Mouse (Mus musculus) brain, adult 2 months (tissue): Measurements from ENCODE around the gene Olfr1441.

Experiments used
- DNase-seq: peaks from one replicate; pipeline ENCODE4 v3.0.0; 2011; ENCODE audit warnings: low read depth, low spot score

The Olfr1441 gene

DNA sequence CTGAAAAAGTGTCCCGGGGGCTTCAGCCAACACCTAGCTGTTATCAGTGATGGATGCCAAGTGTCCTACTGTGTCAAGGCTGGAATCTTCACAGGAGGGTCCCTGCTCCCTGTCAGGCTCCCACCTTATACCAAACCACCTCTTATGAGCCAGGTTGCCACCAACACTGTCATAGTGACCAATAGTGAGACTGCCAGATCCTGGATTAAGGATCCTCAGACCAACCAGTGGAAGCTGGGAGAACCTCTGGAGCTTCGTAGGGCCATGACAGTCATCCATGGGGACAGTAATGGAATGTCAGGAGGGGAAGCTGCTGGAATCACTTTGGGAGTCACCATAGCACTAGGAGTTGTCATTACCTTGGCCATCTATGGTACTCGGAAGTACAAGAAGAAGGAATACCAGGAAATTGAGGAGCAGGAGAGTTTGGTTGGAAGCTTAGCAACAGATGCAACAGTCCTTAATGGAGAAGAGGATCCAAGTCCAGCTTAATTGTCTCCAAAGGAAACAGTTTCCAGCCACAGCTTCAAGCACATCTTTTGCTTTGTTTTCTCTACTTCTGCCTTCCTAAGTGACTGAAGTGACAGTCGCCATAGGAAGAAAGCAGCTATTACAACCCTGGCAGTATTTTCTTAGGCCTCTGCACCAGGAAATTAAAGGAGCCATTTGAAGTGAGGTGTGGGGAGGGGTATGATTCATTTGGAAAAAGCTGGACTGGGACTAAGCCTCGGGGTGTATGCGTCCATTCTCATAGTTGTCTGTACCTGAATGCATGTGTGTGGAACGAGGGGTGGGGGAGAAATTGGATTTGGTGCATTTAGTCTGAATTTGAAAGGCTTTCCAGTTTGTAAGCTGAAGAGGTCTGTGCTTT is 45.9 kb downstream of the Olfr1441 start:
- no peak for DNase-seq

DNA sequence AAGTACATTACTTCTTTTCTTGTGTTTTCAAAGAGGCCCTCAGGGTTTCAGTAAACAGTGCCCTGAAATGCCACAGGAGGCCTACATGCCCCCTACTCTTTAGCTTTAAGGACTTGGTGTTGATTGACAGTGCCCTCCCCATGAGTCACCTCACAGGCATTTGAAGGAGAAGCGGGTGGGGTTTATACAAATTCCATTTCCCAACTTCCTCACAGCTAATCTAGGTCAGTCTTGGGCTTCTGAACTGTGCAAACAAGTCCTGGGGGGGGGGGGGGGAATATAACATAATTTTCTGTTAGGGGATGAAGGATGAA is 46.4 kb downstream of the Olfr1441 start:
- no peak for DNase-seq

DNA sequence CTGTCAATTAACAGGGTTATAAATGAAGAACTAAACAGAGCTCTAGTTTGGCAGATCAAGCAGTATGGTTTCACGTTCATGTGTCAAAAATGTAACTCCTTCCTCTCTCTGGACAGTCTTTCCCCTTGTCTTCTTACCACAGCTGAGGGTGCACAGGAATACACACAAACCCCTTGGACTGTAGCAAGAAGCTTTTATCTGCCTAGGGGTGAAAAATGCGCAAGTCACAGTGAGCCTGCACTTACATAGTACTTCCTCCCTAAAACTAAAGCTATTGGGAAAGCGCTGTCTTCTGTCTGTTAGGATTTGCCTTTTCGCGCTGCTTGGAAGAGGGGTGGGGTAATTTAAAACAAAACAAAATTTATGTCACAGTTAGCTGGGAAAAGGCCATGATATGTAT is 46.9 kb downstream of the Olfr1441 start:
- no peak for DNase-seq

DNA sequence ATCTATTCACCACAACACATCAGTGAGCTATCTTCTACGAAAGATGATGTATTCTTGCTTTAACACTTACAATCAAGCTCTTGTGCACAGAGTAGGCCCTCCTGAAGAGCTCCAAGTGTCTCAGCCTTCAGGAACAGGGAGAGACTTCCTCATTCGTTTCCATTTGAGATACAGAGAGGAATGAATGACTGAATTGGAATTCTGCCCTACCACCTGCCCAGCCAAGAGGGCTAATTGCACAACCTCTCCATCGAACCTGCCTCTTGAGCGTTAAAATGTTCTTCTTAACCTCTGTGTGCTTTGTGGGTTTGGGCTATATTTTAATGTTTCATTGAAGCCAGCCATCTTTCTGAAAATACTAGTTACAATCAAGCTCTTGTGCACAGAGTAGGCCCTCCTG is 47.4 kb downstream of the Olfr1441 start:
- no peak for DNase-seq

- DNase-seq: no peak
These were observed 48.4 kb downstream of the Olfr1441 start for GRCm38 (mm10) chr19:12465530-12466144.

- DNase-seq: peak; percentile 83
These were observed 49.0 kb downstream of the Olfr1441 start for GRCm38 (mm10) chr19:12466204-12466603.

GRCm38 (mm10) chr19:12467436-12467835 is 50.2 kb downstream of the Olfr1441 start:
- DNase-seq: peak; percentile 49

DNA sequence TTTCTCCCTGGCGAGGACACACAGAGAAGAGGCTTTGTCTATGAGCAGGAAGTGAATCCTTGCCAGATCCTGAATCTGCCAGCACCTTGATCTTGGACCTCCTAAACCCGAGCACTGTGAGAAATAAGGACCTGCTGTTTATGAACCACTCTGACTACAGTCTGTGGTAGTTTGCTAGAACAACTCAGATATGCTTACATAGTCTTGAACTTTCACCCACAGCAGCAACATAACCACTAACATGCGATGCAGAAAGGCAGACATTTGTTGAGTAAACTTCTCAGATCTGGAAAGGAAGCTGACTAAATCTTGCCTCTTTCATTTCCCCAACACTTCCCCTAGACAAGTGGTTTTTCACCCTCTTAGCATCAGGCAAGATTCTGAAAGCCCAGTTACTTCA is 54.6 kb downstream of the Olfr1441 start:
- DNase-seq: no peak

- no peak for DNase-seq
These were observed 55.2 kb downstream of the Olfr1441 start for GRCm38 (mm10) chr19:12472381-12472976.
